10 mouse cellular contexts compared by ENCODE assay signal in genomic region chr10:81190912-81191321, GRCm38 (mm10). TPM values are rescaled to one million over a fixed set of nuclear protein-coding genes. Genes with fewer than 3 reads are reported as not detected.
DNase-seq lines count a peak whose midpoint lies in the region; ATAC-seq and TF ChIP-seq lines count a peak whose summit lies in the region.
"Had no signal": no experiment of that assay in that cellular context is flagged by ENCODE, and none has a peak within 500 bp of the region (broad histone marks: within the 10 kb centered on the region; RNA-seq: fewer than 3 reads in every experiment).

No protein-coding gene starts in this region.

- no peak for DNase-seq in layer of hippocampus, adult 2 months (ENCODE audit: low spot score in 2 of 2)
- no peak for DNase-seq in layer of hippocampus, postnatal 25 days (ENCODE audit: extremely low spot score in 1 of 2, low spot score in 1 of 2)
- peak; percentile 51 for DNase-seq in lung, postnatal 10 days
- DNase-seq in layer of hippocampus, postnatal 36 days = no peak
- no peak for DNase-seq in urinary bladder, postnatal 36 days (ENCODE audit: low spot score in 2 of 2)
- DNase-seq: left cerebral cortex, postnatal 4 days had no signal

- peak overlapping the region; percentile 98; the same call in 1 of the 2 replicates for H3K27ac ChIP-seq in layer of hippocampus, adult 2 months
- peak overlapping the region; percentile 47 for H3K27ac ChIP-seq in bone marrow macrophage, adult 2 months (ENCODE audit: insufficient read depth, low read depth, low read length)

- TF ChIP-seq CTCF in layer of hippocampus, adult 2 months (conservative IDR thresholded peaks at IDR 0.05) = peak; percentile 55
- 0 out of 2 replicates have a peak, but pooled peaks have one; percentile 10 for TF ChIP-seq CTCF in bone marrow macrophage, adult 2 months (IDR thresholded peaks at IDR 0.05; ENCODE audit: low read depth, low read length)

- peaks cover 15% of the 10 kb centered on the region for H3K4me1 ChIP-seq in bone marrow macrophage, adult 2 months (ENCODE audit: control insufficient read depth, insufficient read depth, low read length)

- TF ChIP-seq POLR2A in bone marrow macrophage, adult 2 months (IDR thresholded peaks at IDR 0.05; ENCODE audit: borderline replicate concordance, low read depth, low read length) = no peak

- peak; percentile 6; the same call in 1 of the 2 replicates for ATAC-seq in granulocyte monocyte progenitor cell, adult 5-6 weeks (replicated peaks; ENCODE audit: poor library complexity, severe bottlenecking)

- no peak overlapping the region for H3K4me3 ChIP-seq in layer of hippocampus, adult 2 months
- H3K4me3 ChIP-seq in bone marrow macrophage, adult 2 months (ENCODE audit: insufficient read depth, low read length) = no peak overlapping the region

RNA-seq across cellular contexts. Expression of gene 4930442H23Rik, which starts 7.3 kb away (rescaled TPM):
- not detected for total RNA-seq in layer of hippocampus, adult 2 months (2021)
- not detected for total RNA-seq in layer of hippocampus, postnatal 25 days (2021)
- not detected in 2 replicates for polyA plus RNA-seq in bone marrow macrophage, adult 2 months (2012; ENCODE audit: insufficient read depth, insufficient read length, missing spikeins)
- total RNA-seq in granulocyte monocyte progenitor cell, adult 5-6 weeks (2014; fragmentation: Nextera tagmentation) = not detected in 2 replicates
- total RNA-seq in granulocyte monocyte progenitor cell, adult 5-6 weeks (2017) = not detected in 2 replicates
- not detected for total RNA-seq in layer of hippocampus, postnatal 36 days (2021)
- total RNA-seq: adrenal gland, postnatal 36 days; gastrocnemius, postnatal 25 days; left cerebral cortex, postnatal 4 days had no signal

RNA-seq across cellular contexts. Expression of gene Dapk3, which starts 8.1 kb away (rescaled TPM):
- 10 to 100 TPM; 73.6 to 78.4 TPM for total RNA-seq in layer of hippocampus, adult 2 months (2021)
- total RNA-seq in layer of hippocampus, postnatal 25 days (2021) = 10 to 100 TPM; 71.7 to 71.8 TPM
- 36.4 and 39.8 TPM in 2 replicates for polyA plus RNA-seq in bone marrow macrophage, adult 2 months (2012; ENCODE audit: insufficient read depth, insufficient read length, missing spikeins)
- 25.7 and 40.8 TPM in 2 replicates for total RNA-seq in granulocyte monocyte progenitor cell, adult 5-6 weeks (2014; fragmentation: Nextera tagmentation)
- total RNA-seq in granulocyte monocyte progenitor cell, adult 5-6 weeks (2017) = 20.5 and 33.0 TPM in 2 replicates
- total RNA-seq in layer of hippocampus, postnatal 36 days (2021) = 10 to 100 TPM; 65.6 to 77.8 TPM

RNA-seq across cellular contexts. Expression of gene Nmrk2, which starts 10.9 kb away (rescaled TPM):
- under 1 TPM; 0.32 to 0.33 TPM for total RNA-seq in layer of hippocampus, adult 2 months (2021)
- total RNA-seq in layer of hippocampus, postnatal 25 days (2021) = under 1 TPM; 0.19 to 0.20 TPM
- polyA plus RNA-seq in bone marrow macrophage, adult 2 months (2012; ENCODE audit: insufficient read depth, insufficient read length, missing spikeins) = not detected in 2 replicates
- not detected in 2 replicates for total RNA-seq in granulocyte monocyte progenitor cell, adult 5-6 weeks (2014; fragmentation: Nextera tagmentation)
- not detected in 2 replicates for total RNA-seq in granulocyte monocyte progenitor cell, adult 5-6 weeks (2017)
- total RNA-seq in layer of hippocampus, postnatal 36 days (2021) = under 1 TPM; 0.20 to 0.25 TPM
- total RNA-seq: adrenal gland, postnatal 36 days had no signal

RNA-seq across cellular contexts. Expression of gene Eef2, which starts 14.5 kb away (rescaled TPM):
- 100 to 1,000 TPM; 907 to 909 TPM for total RNA-seq in layer of hippocampus, adult 2 months (2021)
- 100 to 1,000 TPM; 896 to 944 TPM for total RNA-seq in layer of hippocampus, postnatal 25 days (2021)
- polyA plus RNA-seq in bone marrow macrophage, adult 2 months (2012; ENCODE audit: insufficient read depth, insufficient read length, missing spikeins) = 877 and 1,003 TPM in 2 replicates
- total RNA-seq in granulocyte monocyte progenitor cell, adult 5-6 weeks (2014; fragmentation: Nextera tagmentation) = 843 and 1,029 TPM in 2 replicates
- total RNA-seq in granulocyte monocyte progenitor cell, adult 5-6 weeks (2017) = 1,504 and 1,576 TPM in 2 replicates
- 100 to 1,000 TPM; 868 to 892 TPM for total RNA-seq in layer of hippocampus, postnatal 36 days (2021)

RNA-seq across cellular contexts. Expression of gene Pias4, which starts 23.2 kb away (rescaled TPM):
- total RNA-seq in layer of hippocampus, adult 2 months (2021) = 10 to 100 TPM; 29.4 to 29.5 TPM
- total RNA-seq in layer of hippocampus, postnatal 25 days (2021) = 10 to 100 TPM; 28.2 to 28.9 TPM
- 21.9 and 28.2 TPM in 2 replicates for polyA plus RNA-seq in bone marrow macrophage, adult 2 months (2012; ENCODE audit: insufficient read depth, insufficient read length, missing spikeins)
- total RNA-seq in granulocyte monocyte progenitor cell, adult 5-6 weeks (2014; fragmentation: Nextera tagmentation) = 6.3 and 22.9 TPM in 2 replicates
- 7.8 and 8.1 TPM in 2 replicates for total RNA-seq in granulocyte monocyte progenitor cell, adult 5-6 weeks (2017)
- 10 to 100 TPM; 26.2 to 29.8 TPM for total RNA-seq in layer of hippocampus, postnatal 36 days (2021)
